Mouse (Mus musculus): ENCODE measurements around the gene Hipk2.

DNA sequence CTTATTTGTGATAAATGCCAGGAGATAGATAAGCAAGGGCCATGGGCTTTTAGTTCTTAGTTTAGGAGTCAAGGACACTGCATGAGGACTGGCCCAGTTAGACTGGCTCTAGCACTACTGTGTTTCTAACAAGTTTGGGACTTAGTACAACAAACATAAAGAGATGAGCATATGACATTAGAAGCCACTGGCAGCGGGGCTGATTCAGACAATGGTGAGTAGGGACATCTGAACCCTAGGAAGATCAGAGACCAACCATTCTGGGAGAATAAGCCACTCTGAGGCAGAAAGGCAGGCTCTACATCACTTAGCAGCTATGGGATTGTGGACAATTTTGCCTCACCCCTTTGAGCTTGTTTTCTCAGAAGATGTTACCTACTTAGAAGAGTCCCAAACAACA, 79.6 kb downstream of the Hipk2 start:
- TF ChIP-seq POLR2A (IDR thresholded peaks at IDR 0.05; ENCODE audit: low read depth, low read length) (no peak), CTCF (IDR thresholded peaks at IDR 0.05; ENCODE audit: extremely low read depth, insufficient read depth, insufficient read length, insufficient replicate concordance) (no peak)
